Mouse (Mus musculus): Measurements from ENCODE around the gene Pnpla2. TPM values are rescaled to one million over a fixed set of nuclear protein-coding genes. Genes with fewer than 3 reads are reported as not detected.

Gene Pnpla2
- total RNA-seq, 2 experiments from 2014 or later: 552 to 604 TPM

- intact Hi-C loops (cut with DNase I): no loop called here
- DNase-seq: no peak
Observed at GRCm38 (mm10) chr7:141497600-141497999, 42.6 kb downstream of the Pnpla2 start.

- DNase-seq: no peak
- intact Hi-C loops (cut with DNase I): no loop called here
Observed at GRCm38 (mm10) chr7:141501820-141502555, 47.0 kb downstream of the Pnpla2 start.

- intact Hi-C loops (cut with DNase I): no loop called here
- DNase-seq: no peak
Observed at GRCm38 (mm10) chr7:141502556-141502905, 47.5 kb downstream of the Pnpla2 start.

- intact Hi-C loops (cut with DNase I): no loop called here
- DNase-seq: no peak
Observed at GRCm38 (mm10) chr7:141506278-141506677, 51.3 kb downstream of the Pnpla2 start.

- intact Hi-C loops (cut with DNase I): no loop called here
- DNase-seq: no peak
Observed at GRCm38 (mm10) chr7:141508160-141508559, 53.2 kb downstream of the Pnpla2 start.

DNA sequence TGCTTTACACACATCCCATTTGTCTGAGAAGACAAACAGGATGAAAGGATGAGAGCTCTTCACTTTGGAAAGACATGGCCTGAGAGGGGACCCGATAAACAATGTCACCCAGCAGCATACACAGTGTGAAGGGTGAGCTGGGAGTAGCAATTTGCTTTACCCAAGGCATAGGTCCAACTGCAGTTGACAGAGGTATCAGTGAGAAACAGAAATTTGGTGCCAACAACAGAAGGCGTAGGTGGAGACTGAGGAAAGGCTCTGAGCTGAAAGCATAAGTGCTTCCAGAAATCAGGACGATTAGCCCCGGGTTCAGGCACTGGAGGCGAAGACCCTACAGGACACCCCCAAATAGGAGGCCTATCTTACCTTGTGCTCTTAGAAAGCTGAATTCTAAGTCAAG, 55.2 kb downstream of the Pnpla2 start:
- intact Hi-C loops (cut with DNase I): no loop called here
- no peak for DNase-seq

Other genes with a start within 250 kb of the Pnpla2 start
- gene Lmntd2, start 241.1 kb upstream of the Pnpla2 start, total RNA-seq (2021): not detected
- gene Rassf7, start 239.3 kb upstream of the Pnpla2 start, total RNA-seq (2021): 1 to 10 TPM in 1 of 2 experiments, under 1 TPM in 1; 0.79 to 1.7 TPM
- gene Phrf1, start 226.4 kb upstream of the Pnpla2 start, total RNA-seq (2021): 10 to 100 TPM; 31.9 to 36.5 TPM
- gene Irf7, start 188.7 kb upstream of the Pnpla2 start, total RNA-seq (2021): 1 to 10 TPM; 4.1 to 8.6 TPM
- not detected for gene Cdhr5, start 178.4 kb upstream of the Pnpla2 start, total RNA-seq (2021)
- not detected for gene Sct, start 176.1 kb upstream of the Pnpla2 start, total RNA-seq (2021)
- gene Drd4, start 163.2 kb upstream of the Pnpla2 start, total RNA-seq (2021): not detected
- 10 to 100 TPM; 16.5 to 17.1 TPM for gene Deaf1, start 127.5 kb upstream of the Pnpla2 start, total RNA-seq (2021)
- gene Tmem80, start 127.5 kb upstream of the Pnpla2 start, total RNA-seq (2021): 10 to 100 TPM; 13.5 to 14.8 TPM
- 1 to 10 TPM; 3.3 to 3.7 TPM for gene Eps8l2, start 116.3 kb upstream of the Pnpla2 start, total RNA-seq (2021)
- 100 to 1,000 TPM; 114 to 116 TPM for gene Taldo1, start 63.0 kb upstream of the Pnpla2 start, total RNA-seq (2021)
- 10 to 100 TPM; 14.9 to 16.7 TPM for gene Gatd1, start 41.1 kb upstream of the Pnpla2 start, total RNA-seq (2021)
- 1 to 10 TPM in 1 of 2 experiments, under 1 TPM in 1; 0.80 to 1.5 TPM for gene Cend1, start 25.7 kb upstream of the Pnpla2 start, total RNA-seq (2021)
- gene Slc25a22, start 17.3 kb upstream of the Pnpla2 start, total RNA-seq (2021): 10 to 100 TPM; 60.0 to 96.2 TPM
- gene Pidd1, start 11.2 kb upstream of the Pnpla2 start, total RNA-seq (2021): under 1 TPM; 0.60 to 0.78 TPM
- 100 to 1,000 TPM; 885 to 891 TPM for gene Rplp2, start 7.8 kb upstream of the Pnpla2 start, total RNA-seq (2021)
- gene Cracr2b, start 5.9 kb downstream of the Pnpla2 start, total RNA-seq (2021): 10 to 100 TPM; 24.1 to 24.2 TPM
- 100 to 1,000 TPM; 299 to 300 TPM for gene Cd151, start 12.2 kb downstream of the Pnpla2 start, total RNA-seq (2021)
- 10 to 100 TPM; 76.0 to 83.7 TPM for gene Polr2l, start 19.9 kb downstream of the Pnpla2 start, total RNA-seq (2021)
- gene Tspan4, start 20.0 kb downstream of the Pnpla2 start, total RNA-seq (2021): 10 to 100 TPM; 27.3 to 44.1 TPM
- 10 to 100 TPM; 43.2 to 48.5 TPM for gene Chid1, start 84.7 kb downstream of the Pnpla2 start, total RNA-seq (2021)
- 10 to 100 TPM; 54.9 to 57.6 TPM for gene Ap2a2, start 107.0 kb downstream of the Pnpla2 start, total RNA-seq (2021)
- not detected for gene Muc6, start 200.1 kb downstream of the Pnpla2 start, total RNA-seq (2021)
- gene Muc2, start 235.1 kb downstream of the Pnpla2 start, total RNA-seq (2021): not detected

Measured in heart, postnatal 36 days (tissue).